Mouse (Mus musculus): ENCODE measurements around the gene Hyal2. TPM values are rescaled to one million over a fixed set of nuclear protein-coding genes. Genes with fewer than 3 reads are reported as not detected.

Hyal2 gene
- total RNA-seq, 2 experiments from 2014 or later = 14.4 to 27.5 TPM

- no peak for DNase-seq
Observed at GRCm38 (mm10) chr9:107590058-107590772, 22.5 kb downstream of the Hyal2 start.

DNA sequence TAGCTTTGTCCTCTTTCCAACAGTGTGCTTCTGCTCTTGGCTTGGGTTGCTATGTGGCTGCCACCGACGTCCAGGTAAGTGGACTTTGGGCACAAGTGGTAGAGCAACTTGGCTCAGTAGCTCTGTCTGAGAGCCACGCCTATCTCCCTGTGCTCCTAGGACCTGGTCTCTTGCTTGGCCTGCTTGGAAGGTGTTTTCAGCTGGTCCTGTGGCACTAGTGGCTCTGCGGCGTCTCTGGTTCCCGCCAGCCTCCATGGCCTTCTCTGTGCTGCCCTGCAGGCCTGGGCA, 23.0 kb downstream of the Hyal2 start:
- DNase-seq = no peak

DNA sequence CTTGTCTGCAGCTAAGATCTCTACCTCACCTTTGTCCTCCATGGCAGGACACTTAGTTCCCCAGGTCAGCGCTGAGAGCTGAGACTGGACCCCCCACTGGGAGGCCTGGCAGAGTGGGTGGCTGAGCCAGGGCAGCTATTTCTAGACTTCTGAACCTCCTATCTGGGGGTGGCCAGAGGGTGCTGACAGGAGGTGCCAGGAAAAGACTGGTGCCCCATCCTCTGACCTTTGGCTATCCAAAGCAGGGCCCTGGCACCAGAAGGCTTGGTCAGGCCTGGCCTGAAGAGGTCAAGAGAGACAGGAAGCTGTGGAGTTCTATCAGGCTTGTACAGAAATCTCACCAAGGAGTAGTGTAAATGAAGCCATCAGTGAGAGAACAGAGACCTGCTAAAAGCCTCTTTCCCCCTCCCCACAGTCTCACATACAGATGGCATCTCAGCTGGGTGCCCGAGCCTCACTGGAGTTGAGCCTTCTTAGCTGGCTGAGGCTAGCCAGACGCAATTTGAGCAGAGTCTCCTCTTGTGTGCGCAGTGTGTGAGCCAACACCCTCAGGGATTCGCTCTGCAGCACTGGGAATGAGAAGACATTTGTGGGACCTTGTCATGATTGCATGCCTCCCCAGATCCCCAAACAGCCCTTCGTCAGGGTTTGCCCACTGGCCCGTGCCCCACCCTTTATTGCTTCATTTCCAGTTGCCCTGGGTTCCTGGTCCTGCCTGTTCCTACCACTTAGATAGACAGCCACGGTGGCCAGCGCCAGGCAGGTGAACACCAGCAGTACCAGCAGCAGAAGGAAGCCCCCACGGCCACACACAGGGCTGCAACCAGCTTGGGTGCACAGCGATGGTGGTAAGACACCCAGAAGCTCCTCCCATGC, 25.6 kb downstream of the Hyal2 start:
- no peak for DNase-seq

- DNase-seq = no peak
Observed at GRCm38 (mm10) chr9:107594281-107595062, 26.7 kb downstream of the Hyal2 start.

- peak; percentile 65 for DNase-seq
Observed at GRCm38 (mm10) chr9:107596619-107597569, 29.1 kb downstream of the Hyal2 start.

DNA sequence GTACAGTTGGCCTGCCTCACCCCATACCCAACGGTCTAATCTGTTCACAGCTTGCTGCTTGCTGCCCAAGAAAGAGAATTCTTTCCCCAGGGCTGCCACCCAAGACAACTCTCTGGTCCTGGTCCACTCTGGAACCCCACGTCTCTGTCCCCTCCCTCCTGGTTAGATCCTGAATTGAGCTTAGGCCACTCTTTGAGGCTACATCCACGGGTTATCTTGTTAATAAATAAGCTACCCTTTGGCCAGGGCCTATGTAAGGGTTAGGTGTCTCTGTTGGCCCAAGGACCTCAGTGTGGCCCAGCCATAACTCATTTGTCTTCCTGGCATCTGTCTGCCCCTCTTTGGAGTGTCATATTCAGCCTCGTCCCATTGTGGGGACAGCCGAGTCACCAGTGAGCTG, 30.6 kb downstream of the Hyal2 start:
- DNase-seq = no peak

DNA sequence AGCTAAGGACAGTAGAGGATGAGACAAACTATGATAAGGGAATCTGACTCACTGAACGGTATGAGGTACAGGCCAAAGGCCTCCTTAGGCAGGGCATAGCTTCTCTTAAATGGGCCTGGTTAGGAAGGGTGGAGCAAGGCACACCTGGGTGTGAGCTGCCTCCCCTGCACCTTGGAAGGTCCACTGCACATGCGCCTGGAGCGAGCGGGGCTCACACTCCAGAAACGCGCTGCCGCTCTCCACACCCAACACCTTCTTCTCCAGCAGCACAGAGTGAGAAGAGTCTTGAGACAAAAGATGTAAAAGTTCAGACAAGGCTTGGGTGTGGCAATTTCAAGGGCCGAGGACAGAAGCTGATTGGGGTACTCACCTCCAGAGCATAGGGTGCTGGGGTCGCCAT, 31.7 kb downstream of the Hyal2 start:
- no peak for DNase-seq

- no peak for DNase-seq
Observed at GRCm38 (mm10) chr9:107599842-107600241, 32.1 kb downstream of the Hyal2 start.

DNA sequence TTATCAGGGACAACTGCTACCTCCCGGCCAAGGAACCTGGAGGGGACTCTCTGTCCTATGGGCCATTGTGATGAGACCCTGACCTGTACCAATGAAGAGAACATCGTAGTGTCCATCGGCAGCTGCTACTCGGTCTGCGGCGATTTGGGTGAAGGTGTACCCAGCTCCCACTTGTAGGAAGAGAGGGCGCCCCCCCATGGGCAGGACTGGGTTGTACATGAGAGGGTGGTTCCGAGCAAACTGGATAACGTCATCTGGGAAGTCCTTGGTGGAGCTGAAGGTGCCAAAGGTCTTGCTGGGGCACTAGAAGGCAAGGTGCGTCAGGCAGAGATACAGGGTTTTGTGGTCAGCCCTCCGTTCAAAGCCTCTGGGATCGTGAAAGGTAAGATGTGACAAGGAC, 33.0 kb downstream of the Hyal2 start:
- DNase-seq = no peak

GRCm38 (mm10) chr9:107601275-107601674, 33.5 kb downstream of the Hyal2 start:
- no peak for DNase-seq

- DNase-seq = peak; percentile 99
Observed at GRCm38 (mm10) chr9:107602068-107602648, 34.4 kb downstream of the Hyal2 start.

- DNase-seq = no peak
Observed at GRCm38 (mm10) chr9:107603251-107603650, 35.5 kb downstream of the Hyal2 start.

GRCm38 (mm10) chr9:107605041-107605661, 37.4 kb downstream of the Hyal2 start:
- no peak for DNase-seq

- DNase-seq = no peak
Observed at GRCm38 (mm10) chr9:107606591-107606990, 38.8 kb downstream of the Hyal2 start.

DNA sequence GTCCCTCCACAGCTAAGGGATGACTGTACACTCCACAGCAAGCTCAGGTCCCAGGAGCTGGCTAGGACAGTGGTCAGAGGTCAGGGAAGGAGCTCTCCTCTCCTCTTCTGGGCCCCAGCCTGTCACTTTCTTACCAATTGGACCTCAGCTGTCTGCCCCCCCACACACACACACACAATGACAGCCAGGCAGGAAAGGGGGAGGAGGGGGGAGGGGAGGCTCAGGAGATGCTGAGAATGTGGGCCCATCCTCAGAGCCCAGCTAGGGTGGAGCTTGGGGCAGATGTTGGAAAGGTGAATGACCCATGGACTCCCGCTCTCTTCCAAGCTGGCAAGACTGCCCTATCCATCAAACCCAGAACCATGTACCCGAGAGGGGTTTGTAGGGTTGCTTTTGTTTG, 39.3 kb downstream of the Hyal2 start:
- DNase-seq = no peak

DNA sequence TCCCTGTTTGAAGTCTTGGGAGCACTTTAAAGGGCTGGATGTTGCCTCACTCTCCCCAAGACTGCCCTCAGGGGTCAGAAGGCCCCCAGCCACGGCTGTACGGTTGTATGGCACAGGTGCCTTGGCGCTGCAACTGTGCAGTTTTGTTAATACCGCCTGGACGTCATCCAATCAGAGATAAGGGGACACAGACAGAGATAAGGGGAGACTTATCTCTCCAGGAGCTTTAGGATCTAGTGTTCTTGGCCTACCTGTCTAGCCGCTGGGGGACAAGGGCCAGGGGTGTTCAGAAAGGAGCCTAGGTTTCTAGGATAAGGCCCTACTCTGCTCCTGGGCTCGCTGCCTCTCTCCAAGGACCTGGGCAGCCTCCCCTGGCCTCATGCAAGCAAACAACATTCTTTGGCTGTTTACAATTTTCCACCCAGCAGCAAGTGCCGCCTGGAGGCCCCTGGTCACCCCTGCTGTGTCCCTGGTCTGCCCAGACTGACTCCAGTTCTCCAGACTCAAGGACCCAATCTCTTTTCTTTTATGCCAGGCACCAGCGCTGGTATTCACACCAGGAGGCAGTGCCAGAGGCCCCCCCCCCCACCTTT, 40.0 kb downstream of the Hyal2 start:
- no peak for DNase-seq

- DNase-seq = peak; percentile 45
Observed at GRCm38 (mm10) chr9:107608741-107609432, 41.1 kb downstream of the Hyal2 start, which contains the start of gene Sema3b. Gene Sema3b, minus strand, starts transcription at chr9:107609229.

DNA sequence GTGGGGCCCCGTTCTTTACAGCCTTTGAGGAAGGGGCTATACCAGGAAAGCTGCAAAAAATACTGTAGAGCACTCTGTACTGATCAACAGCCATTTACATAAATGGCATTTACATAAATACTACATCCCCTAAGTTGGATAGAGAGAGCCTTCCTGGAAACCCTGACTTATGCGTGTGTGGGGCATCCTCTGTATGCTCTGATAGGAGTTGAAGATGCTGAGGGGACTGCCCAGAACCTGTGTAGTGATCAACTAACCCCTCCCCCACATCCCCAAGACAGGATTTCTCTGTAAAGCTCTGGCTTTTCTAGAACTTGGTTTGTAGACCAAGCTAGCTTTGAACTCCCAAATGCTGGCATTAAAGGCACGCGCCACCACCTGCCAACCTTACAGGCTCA, 41.7 kb downstream of the Hyal2 start:
- DNase-seq = no peak

- no peak for DNase-seq
Observed at GRCm38 (mm10) chr9:107611456-107612190, 43.9 kb downstream of the Hyal2 start.
